Mouse (Mus musculus): ENCODE data around the gene Zfp69.

DNA sequence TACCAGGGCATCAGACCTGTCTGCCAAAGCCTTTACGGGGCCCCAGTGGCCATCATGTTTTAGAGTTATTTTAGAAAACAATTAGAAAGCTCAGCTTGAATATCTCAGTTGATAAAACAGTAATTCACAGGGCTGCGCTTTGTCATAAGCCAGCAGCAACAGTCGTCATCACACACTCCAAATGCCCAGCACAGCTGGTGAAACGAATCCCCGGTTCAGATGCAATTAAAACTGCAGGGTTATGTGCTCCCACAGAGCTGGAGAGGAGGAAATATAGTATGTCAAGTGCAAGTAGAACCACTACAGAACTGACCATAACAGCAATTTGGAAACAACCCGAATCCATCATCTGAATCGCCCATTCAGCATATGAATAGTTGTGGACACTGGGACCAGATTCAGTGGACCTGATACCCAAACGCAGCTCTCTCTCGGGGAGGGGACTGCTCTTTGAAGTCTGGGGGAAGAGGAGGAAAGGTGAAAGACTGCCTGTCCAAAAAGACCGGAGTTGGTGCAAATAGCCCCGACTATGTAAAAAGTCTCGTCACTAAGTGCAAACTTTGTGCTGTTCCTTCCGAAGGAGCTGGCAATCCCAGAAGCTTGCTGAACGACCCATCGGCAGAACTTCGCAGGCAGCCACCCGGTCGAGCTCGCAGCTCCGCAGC lies 604 bp downstream of the Zfp69 start:
- TF ChIP-seq CTCF (IDR thresholded peaks at IDR 0.05; ENCODE audit: borderline replicate concordance, insufficient read depth, low read depth, low read length) (no peak), POLR2A (IDR thresholded peaks at IDR 0.05; ENCODE audit: borderline replicate concordance, insufficient read depth, low read length) (no peak)

Data from cerebellum, adult 2 months (tissue).